Mouse (Mus musculus) ovary, postnatal 36 days (tissue): ENCODE data around the gene St3gal2.
A peak's percentile ranks its signal among the peaks of the same experiment; 100 is the strongest.
"Not testable (repeated sequence)": the region's sequence is repeated elsewhere in the genome, so short reads cannot be mapped to it uniquely, and the experiment has no call there.

Experiments
- DNase-seq: peaks from one replicate; pipeline ENCODE4 v3.0.0; 2022; ENCODE audit warnings: low spot score, mixed read lengths

The St3gal2 gene

GRCm38 (mm10) chr8:110919341-110920031 lies at the start of gene St3gal2:
St3gal2 (plus strand) TSS chr8:110919922.
- peak; percentile 84 for DNase-seq

DNA sequence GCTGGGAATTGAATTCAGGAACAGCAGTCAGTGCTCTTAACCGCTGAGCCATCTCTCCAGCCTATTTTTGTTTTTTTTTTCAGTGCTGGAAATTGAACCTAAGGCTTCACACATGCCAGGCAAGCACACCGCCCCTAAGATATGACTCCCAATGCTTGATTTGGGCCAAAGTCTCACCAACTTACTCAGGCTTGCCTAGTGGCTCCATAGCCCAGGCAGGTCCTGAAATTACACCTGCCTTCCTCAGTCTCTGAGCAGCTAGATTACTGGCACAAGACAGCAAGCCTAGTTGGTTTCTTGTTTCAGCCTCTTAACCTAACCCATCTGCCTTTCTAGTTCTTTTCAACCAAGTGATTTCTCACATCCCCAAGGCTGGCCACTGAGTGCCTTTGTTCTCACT lies 49.2 kb upstream of the St3gal2 start:
- no peak for DNase-seq

DNA sequence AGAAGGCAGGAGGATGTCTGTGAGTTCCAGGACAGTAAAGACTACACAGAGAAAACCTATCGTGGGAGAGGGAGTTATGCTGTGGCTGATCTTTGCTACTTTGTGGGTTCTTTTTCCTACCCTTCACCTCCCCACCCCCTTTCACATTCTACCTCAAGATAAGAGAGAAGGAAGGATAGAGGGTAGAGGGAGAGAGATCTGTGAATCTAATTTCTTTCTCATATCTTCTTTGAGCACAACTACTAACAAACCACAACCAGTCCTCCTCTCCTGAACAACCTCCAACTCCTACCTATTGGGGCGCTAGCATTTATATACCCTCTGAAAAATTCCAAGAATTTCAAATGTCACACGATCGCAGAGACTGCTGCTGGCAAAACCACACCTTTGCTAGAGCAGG lies 41.9 kb upstream of the St3gal2 start:
- no peak for DNase-seq

- DNase-seq: no peak
These were observed 37.9 kb upstream of the St3gal2 start for GRCm38 (mm10) chr8:110881741-110882310.

- DNase-seq: no peak
These were observed 35.9 kb upstream of the St3gal2 start for GRCm38 (mm10) chr8:110883824-110884223.

GRCm38 (mm10) chr8:110886634-110887033 lies 33.1 kb upstream of the St3gal2 start:
- no peak for DNase-seq

- no peak for DNase-seq
These were observed 32.2 kb upstream of the St3gal2 start for GRCm38 (mm10) chr8:110887551-110887950.

DNA sequence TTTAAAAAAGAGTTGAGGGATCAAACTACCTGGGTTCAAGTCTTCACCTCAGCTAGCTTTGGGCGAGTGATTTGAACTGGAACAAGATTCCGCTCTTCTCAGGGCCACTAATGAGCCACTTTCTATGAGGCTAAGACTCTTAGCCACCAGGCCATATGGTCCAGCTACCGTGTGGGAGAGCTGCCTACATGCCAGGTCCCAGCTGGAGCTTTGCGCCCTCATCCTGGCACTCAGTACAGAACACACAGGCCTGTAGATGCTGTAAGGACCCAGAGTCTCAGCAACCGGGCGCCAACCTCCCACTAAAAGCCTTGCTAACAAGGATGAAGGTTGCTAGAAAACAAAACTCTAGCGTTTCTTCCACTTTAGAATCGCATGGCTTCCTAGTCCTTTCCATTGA lies 31.3 kb upstream of the St3gal2 start:
- DNase-seq: no peak

DNA sequence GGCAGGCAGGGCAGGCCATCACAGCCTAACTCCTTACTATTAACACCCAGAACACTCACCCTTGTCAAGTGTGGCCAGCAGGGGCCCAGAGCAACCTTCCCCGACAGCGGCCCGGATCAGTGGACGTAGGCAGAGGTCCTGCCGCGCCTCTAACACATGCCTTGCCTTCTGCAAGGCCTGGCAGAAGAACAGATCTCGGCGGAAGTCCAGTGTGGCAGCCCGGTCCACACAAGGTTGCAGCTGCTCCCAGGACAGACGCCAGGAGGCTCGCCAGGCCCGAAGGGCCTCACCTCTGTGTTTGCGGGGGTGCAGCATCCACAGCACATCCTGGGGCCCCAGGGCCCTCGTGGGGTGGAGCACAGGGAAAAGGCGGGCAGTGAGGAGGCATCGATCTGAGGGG lies 30.9 kb upstream of the St3gal2 start:
- no peak for DNase-seq

DNA sequence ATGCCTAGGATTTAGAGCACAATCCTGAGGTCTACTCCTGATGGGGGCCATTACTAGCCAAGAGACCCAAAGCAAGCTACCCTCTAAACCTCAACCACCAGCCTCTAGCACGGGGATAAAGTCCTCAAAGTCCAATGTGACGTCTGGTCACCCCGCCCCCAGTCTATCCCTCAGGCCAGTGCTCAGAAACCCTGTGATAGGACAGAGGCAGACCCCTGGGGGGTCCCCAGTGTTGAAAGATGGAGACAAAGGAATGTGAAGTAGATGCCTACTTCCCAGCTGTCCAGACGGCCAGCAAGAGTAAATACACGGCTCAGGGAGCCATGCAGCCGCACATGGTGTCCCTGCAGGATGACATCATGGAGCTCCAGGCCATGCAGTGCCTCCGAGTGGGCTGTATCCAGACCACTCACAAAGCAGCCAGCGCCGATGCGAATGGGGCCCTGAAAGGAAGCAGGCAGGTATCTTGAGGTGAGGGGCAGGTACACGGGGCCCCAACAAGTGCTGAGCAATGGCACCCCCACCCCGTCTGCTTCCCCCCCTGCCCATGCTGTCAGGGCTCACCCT lies 29.7 kb upstream of the St3gal2 start:
- DNase-seq: no peak

GRCm38 (mm10) chr8:110892040-110892439 lies 27.7 kb upstream of the St3gal2 start:
- no peak for DNase-seq

GRCm38 (mm10) chr8:110892913-110893312 lies 26.8 kb upstream of the St3gal2 start:
- no peak for DNase-seq

- no peak for DNase-seq
These were observed 24.9 kb upstream of the St3gal2 start for GRCm38 (mm10) chr8:110894851-110895250.

DNA sequence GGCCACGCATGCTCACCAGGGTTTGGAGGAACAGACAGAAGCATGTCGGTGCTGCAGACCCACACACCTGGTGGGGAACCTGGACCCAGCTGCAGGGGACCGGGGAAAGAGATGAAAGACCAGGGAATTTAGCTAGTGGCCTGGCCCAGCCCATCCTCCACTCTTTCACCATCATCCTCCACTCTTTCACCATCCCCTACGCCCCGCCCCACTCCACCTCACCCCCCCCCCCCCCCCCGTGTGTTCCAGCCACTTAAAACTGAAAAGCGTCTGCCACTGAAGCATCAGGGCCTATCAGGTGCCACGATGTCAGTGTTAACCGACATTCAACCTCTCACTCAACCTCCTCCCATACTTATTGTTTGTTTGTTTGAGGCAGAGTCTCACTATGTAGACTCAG lies 24.5 kb upstream of the St3gal2 start:
- no peak for DNase-seq

- DNase-seq: no peak
These were observed 23.9 kb upstream of the St3gal2 start for GRCm38 (mm10) chr8:110895812-110896211.

- DNase-seq: no peak
These were observed 22.2 kb upstream of the St3gal2 start for GRCm38 (mm10) chr8:110897495-110897894.

DNA sequence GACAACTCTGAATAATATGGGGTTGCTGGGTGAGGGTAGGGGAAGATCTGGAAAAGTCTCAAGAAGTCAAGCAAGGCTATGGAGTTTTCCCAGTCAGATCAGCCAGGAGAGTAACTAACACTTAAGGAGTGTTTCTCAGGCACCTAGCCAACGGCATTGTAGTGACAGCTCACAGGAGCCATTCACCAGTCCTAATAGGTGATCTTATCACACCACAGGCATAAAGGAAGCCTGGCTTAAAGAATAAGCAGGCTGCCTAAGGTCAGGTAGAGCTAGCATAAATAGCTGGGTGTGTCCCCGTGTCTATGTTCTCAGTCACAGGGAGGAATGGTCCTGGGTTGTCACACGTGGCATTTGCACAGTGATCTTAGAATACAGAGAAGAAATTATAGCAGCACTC lies 18.7 kb upstream of the St3gal2 start:
- no peak for DNase-seq

DNA sequence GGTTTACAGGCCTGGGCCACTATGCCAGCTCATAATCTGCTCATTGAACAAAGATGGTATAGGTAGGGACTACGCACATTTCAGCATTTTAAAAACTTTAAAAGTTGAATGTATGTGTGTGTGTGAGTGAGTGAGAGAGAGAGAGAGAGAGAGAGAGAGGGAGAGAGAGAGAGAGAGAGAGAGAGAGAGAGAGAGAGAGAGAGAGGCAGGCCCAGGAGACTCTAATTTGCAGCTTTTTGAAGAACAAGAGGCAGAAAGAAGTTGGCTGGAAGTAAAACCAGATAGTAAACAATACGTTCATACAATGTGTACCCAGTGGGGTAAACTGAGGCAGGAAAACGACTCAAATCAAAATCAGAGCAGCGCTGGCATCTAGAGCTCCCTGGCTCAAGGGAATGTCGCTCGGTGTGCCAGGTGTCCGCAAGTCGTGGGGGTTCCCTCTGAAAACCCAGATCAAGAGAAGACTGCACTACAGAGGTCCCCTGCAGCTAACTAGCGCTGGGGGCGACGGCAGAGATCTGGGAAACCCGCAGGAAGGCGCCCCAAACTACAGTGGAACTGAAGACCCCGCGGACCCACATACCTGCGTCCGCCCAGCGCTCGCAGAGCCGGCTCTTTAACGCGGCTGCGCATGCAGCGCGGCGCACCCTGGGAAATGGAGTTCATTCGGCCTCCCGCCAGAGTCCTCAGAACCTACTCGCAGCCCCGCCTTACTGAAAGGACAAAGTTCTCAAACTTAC lies 17.7 kb upstream of the St3gal2 start, which contains the start of gene Fuk:
TSS of gene Fuk (minus strand) at position 650 of the 740 bp plus-strand sequence.
- DNase-seq: peak; percentile 79

GRCm38 (mm10) chr8:110902579-110902965 lies 17.1 kb upstream of the St3gal2 start:
- no peak for DNase-seq

- DNase-seq: no peak
These were observed 14.3 kb upstream of the St3gal2 start for GRCm38 (mm10) chr8:110905404-110905803.

- DNase-seq: no peak
These were observed 13.0 kb upstream of the St3gal2 start for GRCm38 (mm10) chr8:110906682-110907081.

GRCm38 (mm10) chr8:110909850-110910249 lies 9.9 kb upstream of the St3gal2 start:
- not testable (repeated sequence) for DNase-seq
